Mouse (Mus musculus) cerebellum, adult 11 months (tissue): ENCODE data around the gene Dclk3.

ENCODE experiments used
- DNase-seq: peaks from one replicate; pipeline ENCODE4 v3.0.0; 2022

Gene Dclk3

DNA sequence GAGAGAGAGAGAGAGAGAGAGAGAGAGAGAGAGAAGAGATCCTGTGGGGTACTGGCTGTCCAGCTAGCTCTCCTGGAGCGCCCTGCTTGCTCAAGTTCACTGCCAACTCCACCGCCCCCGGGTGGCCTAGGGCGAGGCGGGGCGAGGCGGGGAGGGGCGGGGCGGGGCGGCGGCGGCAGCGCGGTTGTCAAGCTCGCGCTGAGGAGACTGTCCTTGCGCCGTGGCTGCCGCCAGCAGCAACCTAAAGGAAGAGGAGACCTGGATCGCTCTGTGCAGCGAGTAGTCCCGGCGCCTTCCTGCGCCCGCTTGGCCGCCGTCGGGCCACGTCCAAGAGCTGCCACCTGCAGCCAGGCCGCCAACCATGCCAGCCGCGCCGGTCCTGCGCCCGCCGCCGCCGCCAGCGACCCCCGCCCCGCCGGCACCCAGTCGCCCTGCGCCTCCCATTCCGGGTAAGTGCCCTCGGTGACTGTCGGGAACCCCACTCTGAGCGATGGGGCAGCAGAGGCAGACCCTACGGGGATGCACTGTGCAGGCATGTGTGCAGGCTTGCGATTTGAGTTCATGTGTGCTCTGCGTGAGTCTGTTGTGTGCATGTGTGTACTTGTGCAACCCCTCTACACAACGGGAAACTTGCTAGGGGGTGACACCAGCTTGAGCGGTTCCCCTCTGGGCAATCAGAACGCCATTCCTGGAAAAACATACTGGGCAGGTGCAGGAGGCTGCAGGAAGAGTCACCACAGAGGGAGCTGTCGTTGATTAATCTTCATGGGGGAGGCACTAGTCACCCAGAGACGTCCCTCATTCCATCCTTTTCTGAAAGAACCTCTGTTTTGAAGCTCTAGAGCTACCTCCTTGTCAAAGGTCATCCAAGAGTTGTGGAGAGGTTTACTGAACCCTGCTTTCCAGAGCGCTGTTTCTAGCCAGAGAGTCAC, at the start of gene Dclk3:
TSS of gene Dclk3 (plus strand) at position 178 of the 932 bp plus-strand sequence.
- DNase-seq, result no peak

DNA sequence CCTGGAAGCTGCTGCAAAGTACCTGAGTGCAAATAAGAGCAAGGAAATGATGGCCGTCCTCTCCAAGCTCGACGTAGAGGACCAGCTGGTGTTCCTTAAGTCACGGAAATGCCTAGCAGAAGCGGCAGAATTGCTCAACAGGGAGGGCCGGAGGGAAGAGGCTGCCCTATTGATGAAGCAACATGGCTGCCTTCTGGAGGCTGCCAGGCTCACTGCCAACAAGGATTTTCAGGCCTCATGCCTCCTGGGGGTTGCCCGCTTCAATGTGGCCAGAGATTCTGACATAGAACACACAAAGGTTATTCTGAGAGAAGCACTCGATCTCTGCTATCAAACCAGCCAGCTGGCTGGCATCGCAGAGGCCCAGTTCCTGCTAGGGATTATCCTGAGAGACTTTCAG, 48.9 kb upstream of the Dclk3 start:
- DNase-seq, result no peak

DNA sequence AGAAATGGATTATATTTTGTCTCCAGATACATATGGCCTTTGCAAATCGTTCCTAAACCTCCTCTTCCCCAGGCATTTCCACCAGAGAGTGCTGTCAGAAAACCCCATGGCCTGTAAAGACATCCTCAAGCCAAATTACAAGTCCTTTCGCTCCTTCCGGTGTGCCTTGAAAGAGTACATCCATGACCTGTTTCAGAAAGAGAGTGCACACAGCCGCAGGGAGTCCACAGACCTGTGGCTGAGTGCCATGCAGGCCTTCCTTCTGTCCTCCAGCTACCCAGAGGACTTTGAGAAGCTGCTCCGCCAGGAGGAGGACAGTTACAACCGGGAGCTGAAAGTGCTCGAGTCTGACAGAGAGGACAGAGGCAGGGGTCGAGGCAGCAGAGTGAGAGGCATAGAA, 47.8 kb upstream of the Dclk3 start:
- no peak for DNase-seq

DNA sequence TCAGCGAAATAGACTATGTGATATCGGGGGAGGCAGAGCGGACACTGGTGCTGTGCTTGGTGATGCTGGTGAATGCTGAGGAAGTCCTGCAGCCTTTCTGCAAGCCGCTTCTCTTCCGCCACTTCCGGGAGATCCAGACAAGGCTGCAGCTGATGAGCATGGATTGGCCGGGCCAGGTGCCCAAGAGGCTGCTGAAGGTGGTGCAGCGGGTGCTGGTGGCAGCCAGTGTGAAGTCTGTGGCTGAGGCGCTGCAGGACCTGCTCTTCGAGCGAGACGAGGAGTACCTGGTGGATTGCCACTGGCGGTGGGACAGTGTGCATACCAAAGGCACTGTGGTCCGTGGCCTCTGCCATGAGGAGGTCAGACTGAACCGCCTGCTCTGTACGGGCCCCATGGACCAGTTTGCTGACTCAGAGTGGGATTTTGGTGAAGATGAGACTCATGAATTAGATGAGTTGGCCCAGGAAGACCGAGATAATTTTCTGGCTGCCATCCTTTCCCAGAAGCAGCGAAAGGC, 46.9 kb upstream of the Dclk3 start:
- DNase-seq, result no peak

- no peak for DNase-seq
Measured at GRCm38 (mm10) chr9:111395265-111395664, 43.6 kb upstream of the Dclk3 start.

DNA sequence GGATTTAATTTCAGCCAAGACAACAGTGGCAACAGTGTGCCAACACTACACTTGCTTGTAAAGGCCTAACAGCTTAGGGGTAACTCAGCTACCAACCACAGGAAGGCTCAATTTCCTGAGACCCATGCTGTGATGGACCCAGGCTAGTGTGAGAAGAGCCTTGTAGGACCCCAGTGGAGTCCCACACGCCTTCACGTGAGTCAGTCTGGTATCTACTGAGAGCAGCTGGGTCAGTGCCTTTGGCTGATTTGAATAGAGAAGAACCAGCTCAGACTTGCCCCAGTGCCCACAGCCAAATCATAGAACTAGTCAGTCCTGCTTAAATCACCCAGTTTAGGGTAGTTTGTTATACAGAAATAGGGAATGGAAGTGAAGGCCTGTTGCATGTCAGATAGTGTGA, 40.8 kb upstream of the Dclk3 start:
- DNase-seq, result no peak

- DNase-seq, result no peak
Measured at GRCm38 (mm10) chr9:111400089-111400488, 38.8 kb upstream of the Dclk3 start.

DNA sequence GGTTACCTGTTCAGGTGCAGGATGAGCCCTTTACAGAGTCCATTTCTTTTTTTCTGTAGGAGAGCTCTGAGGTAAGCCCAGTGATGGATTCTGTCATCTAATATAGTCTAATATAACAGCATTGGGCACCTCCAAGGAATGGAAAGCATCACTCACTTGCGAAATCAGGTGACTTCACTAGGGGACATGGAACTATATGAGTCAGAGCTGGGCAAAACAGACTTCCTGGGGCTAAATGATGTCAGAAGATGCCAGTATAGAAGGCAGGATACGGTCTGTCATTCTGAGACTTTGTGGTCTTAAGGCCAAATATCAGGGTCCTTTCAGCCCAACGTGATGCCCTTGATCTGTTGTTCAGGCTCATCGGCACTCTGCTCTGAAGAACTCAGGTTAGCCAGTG, 35.7 kb upstream of the Dclk3 start:
- DNase-seq, result no peak

GRCm38 (mm10) chr9:111404346-111405079, 34.4 kb upstream of the Dclk3 start:
- no peak for DNase-seq

DNA sequence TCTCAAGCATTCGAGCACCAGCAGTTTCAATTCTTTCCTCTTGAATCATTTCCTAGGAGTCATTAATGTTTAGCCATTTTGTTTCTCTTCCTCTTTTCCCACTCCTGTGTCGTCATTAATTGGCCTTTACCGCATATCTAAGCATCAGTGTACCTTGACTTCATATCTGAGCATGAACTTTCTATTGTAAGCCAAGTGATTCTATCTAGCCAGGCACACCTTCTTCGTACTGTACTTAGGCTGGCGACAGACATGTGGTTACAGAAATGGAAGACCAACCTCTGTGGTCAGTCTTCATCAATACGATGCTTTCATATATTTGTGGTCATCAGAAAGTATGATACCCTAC, 33.8 kb upstream of the Dclk3 start:
- DNase-seq, result no peak

DNA sequence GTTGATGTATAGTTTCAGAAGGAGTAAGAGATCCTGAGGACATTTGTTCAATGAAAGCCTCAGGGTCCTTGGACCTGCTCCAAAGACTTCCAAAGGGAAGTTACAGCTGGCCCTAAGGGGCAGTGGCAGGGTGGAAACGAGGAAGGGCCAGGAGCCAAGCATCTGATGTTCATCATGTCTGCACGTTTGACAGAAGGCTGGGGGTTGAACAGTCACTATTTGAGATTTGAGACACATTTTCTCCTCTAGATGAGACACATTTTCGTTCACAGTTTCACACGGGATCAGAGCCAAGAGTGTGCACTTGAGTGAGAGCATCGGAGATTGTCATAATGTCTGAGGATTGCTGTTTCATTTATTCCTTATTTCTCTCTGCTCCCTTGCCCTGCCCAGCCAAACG, 30.9 kb upstream of the Dclk3 start:
- no peak for DNase-seq

DNA sequence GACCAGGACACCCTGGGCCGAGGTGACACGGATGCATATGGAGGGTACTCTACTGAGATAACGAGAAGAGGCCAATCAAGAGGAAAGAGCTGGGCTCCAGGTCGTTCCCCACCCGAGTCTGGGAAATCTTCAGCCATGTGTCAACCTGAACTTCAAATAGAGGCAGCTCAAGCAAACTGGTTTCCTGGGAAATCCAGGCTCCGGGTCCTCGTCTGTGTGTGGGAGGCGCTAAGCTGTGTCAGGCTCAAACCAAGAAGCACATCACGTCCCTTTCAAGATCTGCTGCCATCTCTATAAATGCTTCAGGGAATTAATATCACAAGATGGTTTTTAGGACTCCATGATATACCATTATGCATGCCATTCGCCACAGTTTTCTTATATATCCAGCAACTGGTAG, 30.5 kb upstream of the Dclk3 start:
- no peak for DNase-seq

GRCm38 (mm10) chr9:111412471-111413160, 26.3 kb upstream of the Dclk3 start:
- no peak for DNase-seq

DNA sequence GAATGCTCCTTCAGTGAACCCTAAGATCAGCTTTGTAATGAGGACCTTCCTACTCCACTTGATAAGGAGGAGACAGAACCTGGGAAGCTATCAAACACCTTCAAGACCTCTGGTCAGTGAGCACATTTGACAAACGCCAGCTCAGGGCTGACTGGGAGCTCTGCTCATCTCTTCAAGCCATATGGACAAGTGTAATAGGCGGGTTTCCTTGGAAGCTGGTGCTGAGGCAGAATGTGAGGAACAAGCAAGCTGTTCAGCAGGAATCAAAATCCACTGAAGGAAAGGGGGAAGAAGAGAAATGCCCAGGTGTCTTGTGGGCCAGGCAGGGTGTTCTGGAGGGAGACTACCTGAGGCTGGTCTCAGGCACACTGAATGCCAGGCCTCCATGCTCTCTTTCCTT, 17.0 kb upstream of the Dclk3 start:
- no peak for DNase-seq

DNA sequence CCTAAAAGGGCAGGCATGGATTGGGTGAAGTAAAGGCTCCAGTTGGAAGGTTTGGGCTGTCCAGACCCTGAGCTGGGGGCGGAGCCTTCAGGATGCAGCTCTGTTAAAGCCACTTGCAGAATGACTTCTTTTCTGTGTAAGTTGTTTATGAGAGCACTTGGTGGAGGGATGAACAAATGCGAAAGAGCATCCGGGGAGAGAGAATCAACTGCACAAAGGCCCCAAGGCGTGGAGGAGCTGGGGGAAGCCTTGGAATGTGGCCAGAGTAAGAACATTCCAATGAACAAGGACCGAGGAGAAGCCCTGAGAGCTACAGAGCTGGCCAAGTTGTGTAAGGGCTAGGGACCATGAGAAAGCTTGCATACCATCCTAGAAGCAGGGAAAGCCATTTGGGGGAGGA, 16.3 kb upstream of the Dclk3 start:
- no peak for DNase-seq

DNA sequence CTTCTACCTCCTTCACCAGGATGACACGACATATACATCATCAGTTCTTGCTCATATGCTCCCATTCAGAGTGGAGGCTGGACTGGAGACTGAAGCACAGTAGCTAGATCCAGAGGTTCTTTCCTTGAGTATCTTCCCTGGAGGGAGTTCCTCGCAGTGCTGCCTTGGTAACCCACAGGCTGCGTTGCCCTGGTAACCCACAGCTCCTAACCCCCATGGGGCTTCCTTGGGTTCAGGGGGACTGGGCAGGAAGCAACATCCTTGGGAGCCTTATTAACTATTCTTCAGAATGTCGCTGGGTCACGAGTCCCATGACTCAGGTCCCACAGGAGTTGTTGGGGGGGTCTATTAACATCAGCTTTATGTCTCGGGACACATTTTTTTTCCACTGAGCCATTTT, 13.8 kb upstream of the Dclk3 start:
- no peak for DNase-seq

DNA sequence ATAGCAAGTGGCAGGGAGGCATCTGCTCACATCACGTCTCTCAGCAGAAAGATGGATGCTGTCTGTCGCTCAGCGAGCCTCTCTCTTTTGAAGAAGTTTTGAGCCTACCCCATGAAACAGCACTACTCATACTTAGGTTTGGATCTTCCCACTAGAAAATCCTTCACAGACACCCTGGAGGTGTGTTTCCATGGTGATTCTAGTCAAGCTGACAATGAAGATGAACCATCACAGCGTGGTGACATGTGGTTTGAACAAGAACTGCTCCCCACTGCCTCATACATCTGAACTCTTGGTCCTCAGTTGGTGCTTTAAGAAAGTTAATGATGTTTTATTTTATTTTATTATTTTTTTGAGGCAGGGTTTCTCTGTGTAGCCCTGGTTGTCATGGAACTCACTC, 12.9 kb upstream of the Dclk3 start:
- DNase-seq, result no peak

DNA sequence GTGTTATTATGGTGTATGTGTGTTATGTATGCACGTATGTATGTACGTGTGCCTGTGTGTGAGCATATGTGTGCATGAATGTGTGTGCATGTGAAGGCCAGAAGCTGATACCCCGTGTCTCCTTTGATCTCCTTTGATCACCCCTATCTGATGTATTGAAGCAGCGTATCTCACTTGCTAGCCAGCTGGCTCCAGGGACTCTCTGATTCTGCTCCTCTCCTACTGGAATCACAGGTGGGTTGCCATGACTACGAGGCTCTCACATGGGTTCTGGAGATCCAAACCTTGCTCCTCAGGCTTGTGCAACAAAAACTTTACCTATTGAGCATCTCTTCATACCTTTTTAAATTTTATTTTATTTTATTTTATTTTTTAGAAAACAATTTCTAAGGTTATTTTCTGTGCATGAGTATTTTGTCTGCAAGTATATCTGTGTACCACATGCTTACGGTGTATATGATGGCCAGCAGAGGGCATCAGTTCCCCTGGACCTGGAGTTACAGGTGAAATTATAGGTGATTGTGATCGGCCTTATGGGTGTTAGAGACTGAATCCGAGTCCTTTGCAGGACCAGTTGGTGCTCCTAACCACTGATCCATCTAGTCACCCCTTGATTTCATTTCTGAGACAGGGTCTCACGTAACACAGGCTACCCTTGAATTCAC, 10.9 kb upstream of the Dclk3 start:
- no peak for DNase-seq

GRCm38 (mm10) chr9:111428698-111429362, 10.1 kb upstream of the Dclk3 start:
- DNase-seq, result no peak

DNA sequence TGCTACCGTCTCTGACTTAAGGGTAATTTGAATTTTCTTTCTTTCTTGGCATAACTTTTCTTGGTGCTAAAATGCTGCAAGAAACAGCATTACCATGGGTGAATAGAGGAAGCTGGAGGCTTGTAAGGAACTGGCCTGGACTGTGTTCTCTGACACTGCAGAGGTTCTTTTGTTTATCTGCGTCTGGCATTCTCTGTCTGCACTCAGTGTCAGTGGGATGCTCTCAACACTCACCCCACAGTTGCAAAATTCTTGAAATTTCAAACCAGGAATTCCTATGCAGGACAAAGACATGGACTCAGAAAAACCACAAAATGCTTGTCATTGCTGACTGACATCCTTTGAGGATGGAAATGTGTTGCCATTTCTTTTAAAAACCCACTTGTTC, 9.5 kb upstream of the Dclk3 start:
- no peak for DNase-seq

DNA sequence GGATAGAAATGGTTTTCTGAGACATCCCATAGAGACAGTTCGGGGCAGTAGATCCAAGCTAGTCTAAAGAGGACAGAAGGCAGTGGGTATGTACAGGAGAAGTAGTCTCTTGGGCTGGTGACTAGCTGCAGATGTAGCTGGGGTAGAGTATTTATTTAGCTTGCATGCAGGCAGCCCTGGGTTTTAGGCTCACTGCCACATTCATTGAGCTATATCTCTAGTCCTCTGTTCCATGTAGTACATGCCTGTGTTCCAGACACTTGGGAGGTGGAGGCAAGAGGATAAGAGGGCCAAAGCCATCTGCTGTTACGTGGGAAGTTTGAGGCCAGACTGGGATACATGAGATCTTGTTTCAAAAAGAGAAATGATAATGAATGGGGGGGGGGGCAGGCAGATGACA, 3.5 kb upstream of the Dclk3 start:
- DNase-seq, result no peak

DNA sequence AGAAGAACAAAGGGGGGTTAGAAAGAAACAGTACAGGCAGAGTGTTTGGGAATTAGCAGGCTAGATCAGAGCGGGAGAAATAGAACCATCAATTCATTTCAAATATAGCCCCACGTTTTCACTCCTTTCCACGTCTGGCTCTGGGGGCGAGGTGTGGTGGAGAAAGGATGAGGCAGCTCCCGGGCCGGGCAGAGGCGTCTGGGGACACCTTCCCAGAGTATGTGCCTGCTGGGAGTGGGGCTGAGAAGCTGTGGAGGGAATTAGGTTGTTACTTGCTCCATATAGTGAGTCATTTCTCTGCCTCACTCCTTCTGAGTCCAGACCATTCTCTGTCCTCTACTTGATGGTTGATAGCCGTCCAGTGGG, 938 bp downstream of the Dclk3 start:
- DNase-seq, result no peak

DNA sequence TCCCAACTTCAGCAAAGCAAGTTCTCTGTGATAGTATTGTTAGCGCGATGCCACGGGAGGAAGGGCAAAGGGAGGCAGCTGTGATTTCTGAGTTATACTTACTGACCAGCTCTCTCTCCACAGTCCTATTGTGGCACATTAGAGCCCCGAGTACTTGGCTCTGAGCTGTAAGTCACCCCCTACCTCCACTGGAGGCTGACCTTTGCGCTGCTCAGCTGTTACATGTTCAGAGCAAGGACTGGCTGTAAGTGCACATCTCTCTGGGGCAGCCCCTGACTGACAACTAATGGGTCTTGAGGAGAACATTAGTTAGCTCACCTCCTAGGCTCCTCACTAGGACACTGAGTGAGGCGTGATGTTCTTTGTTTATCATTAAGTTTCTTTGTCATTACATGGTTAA, 1.6 kb downstream of the Dclk3 start:
- DNase-seq, result no peak
